Mouse (Mus musculus) A20 (cell line): Measurements from ENCODE around the gene Lpxn.
A peak's percentile ranks its signal among the peaks of the same experiment; 100 is the strongest.

Experiments used
- DNase-seq: peaks from one replicate; pipeline ENCODE4 v3.0.0-alpha.2; 2011; ENCODE audit warnings: low read depth, low spot score

Gene Lpxn

DNA sequence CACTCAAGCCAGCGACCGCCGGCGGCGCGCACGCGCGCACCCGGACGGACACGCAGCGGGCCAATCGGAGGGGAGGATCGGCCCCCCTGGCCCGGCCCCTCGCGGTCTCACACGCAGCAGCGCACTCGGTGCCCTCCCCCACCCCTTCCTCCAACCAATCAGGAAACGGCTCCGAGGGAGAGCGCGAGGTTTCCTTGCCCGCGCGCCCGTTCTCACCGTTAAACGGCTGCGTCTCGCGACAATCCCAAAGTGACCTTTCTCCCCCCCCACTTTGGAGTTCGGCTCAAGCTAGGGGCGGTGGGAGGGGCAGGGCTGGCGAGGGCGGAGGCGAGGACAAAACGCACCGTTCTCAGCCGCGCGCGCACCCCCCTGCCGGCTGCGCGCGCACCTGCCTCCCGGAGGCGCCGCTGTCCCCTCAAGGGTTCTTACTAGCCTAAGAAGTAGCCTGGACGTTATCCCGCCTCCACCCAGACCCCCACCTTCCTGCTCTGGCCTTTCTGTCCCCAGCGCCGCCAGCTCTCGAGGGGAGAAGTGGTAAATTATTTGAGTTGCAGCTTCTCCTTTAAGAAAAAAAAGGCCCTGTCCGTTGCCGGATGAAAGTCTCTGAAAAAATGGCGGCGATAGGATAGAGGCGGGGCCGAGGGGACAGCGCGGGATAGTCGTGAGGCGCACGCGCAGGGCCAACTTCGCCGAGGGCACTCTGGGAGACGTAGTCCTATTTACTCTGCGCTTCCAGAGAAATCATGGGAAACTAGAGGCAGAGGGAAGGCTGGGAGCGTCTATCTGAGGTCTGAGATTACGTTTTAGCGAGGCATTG, at the start of gene Lpxn, which contains the start of gene Zfp91:
Gene Lpxn (plus strand): TSS at position 683 of the 817 bp plus-strand sequence.
Gene Zfp91 (minus strand): TSS at position 616 of the 817 bp plus-strand sequence.
- DNase-seq: peak; percentile 99

DNA sequence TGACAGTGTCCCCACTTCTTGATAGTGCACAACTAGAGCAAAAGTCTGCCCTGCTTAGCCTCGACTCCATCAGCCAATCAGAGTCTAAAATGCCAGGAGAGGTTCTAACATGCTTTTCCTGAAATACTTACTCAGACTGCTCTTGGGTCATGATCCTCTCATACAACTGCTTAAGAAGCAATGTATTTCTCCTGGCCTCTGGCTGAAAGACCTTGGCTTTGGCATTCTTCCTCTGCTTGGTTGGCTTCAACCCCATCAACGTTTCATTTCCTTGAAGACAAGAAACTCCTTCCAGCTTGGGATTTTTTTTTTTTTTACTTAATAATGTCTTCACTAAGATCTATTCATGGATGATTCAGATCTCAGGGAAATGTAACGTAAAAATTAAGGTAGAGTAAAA, 39.7 kb upstream of the Lpxn start:
- DNase-seq: no peak

- no peak for DNase-seq
These were observed 37.0 kb upstream of the Lpxn start for GRCm38 (mm10) chr19:12758936-12759478.

- no peak for DNase-seq
These were observed 36.3 kb upstream of the Lpxn start for GRCm38 (mm10) chr19:12759656-12760055.

- peak; percentile 38 for DNase-seq
These were observed 33.5 kb upstream of the Lpxn start for GRCm38 (mm10) chr19:12762212-12763130.

DNA sequence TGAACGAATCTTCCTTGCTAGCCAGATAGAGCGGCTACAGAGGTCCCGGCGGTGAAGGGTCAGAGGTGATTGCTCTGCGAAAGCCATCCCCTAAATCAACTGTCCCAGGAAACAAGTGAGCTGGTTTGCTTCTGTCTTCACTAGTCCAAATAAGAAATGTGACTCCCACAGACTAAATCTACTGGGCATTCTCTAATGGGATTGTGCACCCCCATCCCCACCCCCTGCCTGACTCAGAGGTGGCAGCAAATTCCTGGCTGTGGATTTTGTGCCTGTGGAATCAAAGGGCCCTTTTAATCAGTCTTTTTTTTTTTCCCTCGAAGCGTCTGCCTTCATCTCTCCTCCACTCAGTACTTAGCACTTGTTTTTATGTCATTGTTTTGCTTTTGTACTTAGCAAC, 30.7 kb upstream of the Lpxn start, which contains the start of gene Cntf:
Gene Cntf (minus strand): TSS at position 325 of the 400 bp plus-strand sequence.
- no peak for DNase-seq

- DNase-seq: no peak
These were observed 25.1 kb upstream of the Lpxn start for GRCm38 (mm10) chr19:12770888-12771287.

DNA sequence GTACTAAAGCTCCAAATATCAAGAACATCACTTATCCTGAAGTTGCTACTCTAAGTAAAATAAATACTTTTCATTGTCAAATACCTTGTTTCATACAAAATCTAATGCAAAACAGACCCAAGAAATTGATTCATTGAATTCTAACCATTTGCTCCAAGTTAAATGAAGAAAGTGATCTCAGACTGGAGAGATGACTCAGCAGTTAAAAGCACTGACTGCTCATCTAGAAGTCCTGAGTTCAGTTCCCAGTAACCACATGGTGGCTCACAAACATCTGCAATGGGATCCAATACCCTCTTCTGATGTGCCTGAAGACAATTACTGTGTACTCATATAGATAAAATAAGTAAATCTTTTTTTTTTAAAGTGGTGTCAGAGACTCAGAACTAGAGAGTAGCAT, 15.6 kb upstream of the Lpxn start:
- peak; percentile 19 for DNase-seq

DNA sequence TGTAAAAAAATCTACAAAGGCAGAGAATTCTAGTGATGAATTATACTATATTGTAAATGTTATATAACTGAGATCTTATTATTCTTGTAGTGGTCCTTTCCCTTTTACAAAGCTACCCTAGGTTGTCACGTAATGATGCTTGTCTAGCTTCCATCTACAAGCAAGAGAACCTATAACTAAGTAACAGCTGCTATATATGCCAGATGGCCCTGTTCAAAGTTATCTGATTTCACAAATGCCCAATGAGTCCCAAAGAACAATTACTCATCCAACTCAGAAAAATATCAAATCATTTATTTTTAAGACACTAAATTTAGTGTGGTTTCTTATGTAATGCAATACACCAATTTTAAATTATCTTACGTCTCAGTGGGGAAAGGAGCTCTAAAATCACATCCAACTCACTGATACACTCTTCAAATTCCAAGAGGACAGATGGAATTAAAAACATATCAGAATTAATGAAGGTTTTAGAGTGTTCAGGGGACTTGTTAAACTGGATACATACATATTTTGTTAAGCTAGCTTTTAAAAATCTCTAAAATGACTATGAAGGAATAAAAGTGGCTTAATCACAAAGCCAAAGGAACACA, 9.1 kb upstream of the Lpxn start:
- DNase-seq: no peak

GRCm38 (mm10) chr19:12787721-12788120, 8.3 kb upstream of the Lpxn start:
- no peak for DNase-seq

DNA sequence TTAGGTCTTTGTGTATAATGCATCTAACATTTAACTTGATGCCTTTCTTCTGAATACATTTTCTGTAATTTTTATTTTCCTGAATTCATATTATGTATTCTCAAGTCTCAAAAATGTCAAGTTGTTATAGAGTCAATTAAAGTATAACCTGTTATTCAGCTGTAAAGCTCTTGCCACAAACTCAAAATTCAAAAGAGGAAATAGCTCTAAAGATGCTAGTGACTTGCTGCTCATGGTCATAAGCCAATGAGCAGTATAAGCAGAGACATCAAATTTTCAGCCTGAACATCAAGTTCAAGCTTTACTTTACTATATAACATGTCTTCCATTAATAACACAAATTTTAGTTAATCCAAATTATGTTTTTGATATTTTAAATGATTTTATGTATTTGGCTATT, 3.6 kb upstream of the Lpxn start:
- DNase-seq: peak; percentile 55

- peak; percentile 93 for DNase-seq
These were observed 1.6 kb upstream of the Lpxn start for GRCm38 (mm10) chr19:12794056-12795044.

- no peak for DNase-seq
These were observed 883 bp upstream of the Lpxn start for GRCm38 (mm10) chr19:12795110-12795509.

DNA sequence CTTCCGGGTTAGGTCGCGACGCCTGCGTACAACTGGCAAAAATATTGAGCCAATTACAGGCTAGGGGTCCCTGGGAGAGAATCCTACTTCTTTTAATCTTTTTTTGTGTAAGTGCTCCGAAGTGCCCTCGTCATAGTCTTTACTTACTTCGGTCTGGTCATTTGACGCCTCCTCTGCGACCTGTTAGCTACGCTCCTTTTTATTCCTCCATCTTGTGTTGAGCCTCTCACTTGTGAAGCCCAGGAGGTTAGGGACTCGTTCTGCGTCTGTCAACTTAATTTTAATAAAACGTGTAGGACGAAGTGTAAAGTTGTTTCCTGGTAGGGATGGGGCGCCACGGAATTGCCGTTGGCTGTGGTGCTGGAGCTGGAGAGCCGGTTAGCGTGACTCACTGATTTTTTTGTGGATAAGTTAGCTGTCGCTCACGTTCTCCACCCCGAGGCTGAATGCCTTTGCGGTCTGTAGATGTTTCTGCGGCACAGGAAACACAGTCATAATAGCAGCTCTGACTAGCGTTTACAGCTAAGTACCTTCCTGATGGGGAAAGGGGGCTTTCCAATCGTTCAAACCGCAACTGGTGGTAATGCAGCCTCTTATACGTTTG, 437 bp downstream of the Lpxn start:
- DNase-seq: peak; percentile 90

GRCm38 (mm10) chr19:12797071-12797470, 1.1 kb downstream of the Lpxn start:
- peak; percentile 79 for DNase-seq

DNA sequence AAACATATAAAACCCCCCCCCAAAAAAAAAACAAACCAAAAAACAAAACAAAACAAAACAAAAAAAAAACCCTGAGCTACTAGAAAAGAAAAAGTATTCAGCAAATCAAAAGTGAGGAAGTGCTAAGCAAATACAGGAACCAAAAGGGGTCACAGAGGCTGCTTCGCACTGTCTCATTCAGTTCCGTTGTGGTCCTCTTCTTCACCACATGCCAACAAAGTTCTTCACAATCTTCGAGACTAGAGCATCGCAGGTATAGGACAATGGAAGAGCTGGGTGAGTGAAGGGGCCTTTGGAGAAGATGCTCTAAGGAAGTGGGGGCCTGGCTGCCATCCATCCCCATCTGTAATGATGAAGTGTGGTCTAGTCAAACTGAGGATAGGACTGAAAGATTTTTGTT, 2.4 kb downstream of the Lpxn start:
- peak; percentile 89 for DNase-seq

DNA sequence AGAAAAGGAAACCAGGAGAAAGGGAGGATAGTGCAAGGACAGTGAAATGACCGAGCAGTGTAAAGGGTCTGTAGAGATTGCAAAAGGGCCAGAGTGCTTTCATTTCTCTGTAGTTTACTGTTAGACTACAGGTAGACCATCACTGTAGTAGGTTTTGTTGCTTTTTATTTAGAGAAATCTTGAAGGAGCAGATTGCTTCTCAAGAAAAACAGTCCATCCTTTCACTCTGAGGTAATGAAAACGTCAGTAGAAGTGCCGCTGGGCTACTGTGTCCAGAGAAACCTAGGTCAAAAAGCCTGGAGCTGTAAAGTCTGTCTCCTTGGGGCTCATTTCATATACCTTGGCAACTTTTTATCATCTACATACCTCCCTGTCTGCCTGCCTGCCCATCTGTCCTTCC, 3.1 kb downstream of the Lpxn start:
- DNase-seq: peak; percentile 61

DNA sequence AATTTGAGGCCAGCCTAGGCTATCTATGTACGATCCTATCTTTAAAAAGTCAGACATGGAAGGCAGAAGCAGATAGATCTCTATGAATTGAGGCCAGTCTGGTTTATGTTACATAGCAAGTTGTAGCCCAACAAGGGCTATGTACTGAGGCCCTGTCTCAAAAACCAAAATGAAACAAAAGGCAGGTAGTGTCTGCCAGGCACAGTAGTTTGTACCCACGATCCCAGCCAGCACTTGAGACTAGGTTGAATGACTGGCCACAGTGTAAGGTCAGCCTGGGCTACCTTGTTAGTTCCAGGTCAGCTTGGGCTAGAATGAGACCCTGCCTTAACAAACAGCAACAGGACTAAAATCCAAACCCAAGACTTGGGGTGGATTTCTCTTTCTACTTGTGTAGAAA, 4.6 kb downstream of the Lpxn start:
- DNase-seq: no peak

DNA sequence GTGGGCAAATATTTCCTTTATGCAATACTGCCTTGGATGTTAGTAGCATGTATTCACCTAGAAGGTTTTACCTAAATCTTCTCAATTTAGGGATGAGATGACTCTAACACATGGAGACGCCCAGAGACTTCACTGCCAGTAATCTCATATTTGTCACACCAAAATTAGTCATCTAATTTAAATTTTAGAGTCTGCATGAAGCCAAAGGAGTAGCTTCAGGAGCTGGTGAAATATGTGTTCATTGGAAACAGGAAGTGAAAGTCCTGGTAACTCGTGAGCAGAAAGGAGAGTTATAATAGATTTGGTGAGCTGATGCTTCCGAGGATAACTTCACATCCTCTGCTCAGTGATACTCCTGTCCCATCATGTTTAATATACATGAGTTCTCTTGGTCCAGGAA, 5.1 kb downstream of the Lpxn start:
- peak; percentile 84 for DNase-seq

GRCm38 (mm10) chr19:12802830-12803229, 6.8 kb downstream of the Lpxn start:
- DNase-seq: no peak
